Mouse (Mus musculus) MEL-GATA-1-ER (cell line): ENCODE results near the gene Fgf4.

Experiments
- DNase-seq: peaks from one replicate; pipeline ENCODE4 v3.0.0-alpha.2; 2012; ENCODE audit warnings: low read depth; ENCODE audit errors: extremely low read depth

Fgf4 gene

DNA sequence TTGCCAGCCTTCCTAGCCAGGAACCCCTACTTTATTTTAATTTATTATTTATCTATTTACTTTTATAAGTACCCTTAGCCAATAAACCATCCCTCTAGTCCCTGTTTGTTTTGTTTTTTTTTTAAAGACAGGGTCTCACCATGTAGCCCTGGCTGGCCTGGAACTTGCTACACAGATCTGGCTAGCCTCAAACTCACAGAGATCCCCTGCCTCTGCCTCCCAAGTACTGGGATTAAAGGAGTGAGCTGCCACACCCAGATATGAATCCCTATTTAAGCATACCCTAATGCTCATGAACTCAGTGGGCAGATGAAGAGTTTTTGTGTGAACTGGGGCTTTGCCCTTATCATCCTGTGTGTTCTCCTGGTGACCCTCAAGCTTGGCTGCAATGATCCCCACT lies at the start of gene Fgf4:
Gene Fgf4 (plus strand): TSS at position 301 of the 400 bp plus-strand sequence.
- DNase-seq = no peak

DNA sequence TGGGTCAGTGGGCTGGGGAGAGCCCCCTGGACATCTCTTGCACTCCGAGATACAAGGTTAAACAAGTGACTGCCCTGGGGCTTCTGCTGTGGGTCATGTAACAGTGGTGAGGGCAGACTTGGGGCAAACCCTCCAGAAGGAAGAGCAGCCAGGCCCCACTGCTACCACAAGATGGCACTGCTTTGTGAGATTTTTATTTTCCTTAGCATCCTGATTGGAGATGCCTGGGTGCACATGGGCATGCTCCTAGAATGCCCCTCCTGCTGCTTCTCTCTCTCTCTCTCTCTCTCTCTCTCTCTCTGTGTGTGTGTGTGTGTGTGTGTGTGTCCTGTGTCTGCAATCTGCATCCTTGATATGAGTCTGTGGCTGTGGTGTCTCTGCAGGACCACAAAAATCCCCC lies 48.7 kb upstream of the Fgf4 start:
- DNase-seq = no peak

DNA sequence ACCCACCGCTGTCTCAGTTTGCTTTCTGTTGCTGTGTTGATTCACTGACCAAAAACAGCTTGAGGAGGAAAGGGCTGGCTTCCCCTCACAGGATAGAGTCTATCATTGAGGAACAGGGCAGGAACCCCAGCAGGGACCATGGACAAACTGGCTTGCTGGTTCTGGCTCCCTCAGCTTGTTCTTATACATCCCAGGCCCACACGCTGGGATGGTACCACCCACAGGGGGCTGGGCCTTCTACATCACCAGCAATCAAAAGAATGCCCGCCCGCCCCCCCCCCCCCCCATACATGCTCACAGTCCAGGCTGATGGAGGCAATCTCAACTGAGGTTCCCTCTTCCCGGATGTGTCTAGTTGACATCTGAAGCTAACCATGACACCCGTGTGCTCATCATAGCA lies 40.1 kb upstream of the Fgf4 start:
- no peak for DNase-seq

DNA sequence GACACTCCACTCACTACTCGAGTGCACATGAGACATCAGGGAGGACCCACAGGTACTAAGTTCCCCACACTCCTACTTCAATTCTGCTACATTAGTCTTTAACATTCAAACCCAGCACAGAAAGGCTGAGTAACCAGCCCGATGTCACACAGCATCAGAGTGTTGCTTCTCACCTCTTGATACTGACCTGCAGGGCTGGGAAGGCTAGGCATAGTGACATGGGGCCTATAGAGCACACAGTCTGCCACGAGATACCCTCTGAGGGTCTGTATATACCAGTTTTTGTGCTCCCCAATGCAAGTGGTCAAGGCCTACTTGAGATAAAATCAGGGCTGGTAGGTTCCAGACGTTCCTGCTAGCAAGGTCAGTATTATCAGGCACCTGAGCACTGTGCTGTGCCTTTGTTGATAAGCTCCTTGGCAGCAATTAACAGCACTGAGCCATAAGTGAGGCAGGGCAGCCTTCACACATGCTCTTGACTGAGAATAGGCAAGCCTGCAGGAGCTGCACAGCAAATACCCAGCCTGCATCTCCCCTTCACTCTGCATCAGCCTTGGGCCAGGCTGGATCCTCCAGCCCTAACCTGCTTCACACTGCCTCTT lies 39.1 kb upstream of the Fgf4 start:
- DNase-seq = no peak

DNA sequence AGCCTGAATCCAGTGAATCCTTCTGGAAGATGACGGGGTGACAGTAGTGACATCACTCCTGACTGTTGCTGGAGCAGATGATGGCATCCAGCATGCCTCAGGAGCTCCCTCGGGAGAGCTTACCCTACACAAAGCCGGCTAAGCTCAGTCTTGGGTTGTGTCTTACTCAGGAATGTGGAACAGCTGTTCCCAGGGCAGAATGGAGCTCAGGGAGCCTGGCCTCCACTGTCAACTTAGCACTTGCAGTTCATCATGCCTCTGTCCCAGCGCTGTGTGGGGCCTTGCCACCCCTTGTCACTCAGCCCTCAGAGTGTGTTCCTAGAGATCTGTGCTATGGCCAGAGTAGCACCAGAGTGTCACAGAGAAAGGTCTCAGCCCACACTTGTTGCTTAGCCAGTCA lies 35.6 kb upstream of the Fgf4 start:
- DNase-seq = no peak

DNA sequence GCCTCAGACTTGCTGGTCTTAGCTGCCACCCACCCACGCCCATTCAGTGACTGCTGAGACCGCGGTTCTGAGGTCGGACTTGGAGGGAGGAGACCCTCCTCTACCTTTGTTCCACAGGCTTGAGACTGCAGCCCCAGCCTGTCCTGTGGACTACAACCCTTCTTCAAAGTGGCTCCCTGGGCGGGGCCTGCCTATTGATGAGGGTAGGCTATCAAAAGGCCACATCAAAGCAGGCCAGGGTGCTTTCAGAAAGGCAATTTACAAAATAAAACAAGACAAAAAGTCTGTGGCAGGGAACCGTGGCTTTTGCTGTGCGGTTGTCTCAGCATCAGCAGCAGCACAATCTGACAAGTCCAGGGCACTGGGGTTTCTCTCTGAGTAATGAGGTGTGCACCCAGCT lies 25.3 kb upstream of the Fgf4 start:
- no peak for DNase-seq

DNA sequence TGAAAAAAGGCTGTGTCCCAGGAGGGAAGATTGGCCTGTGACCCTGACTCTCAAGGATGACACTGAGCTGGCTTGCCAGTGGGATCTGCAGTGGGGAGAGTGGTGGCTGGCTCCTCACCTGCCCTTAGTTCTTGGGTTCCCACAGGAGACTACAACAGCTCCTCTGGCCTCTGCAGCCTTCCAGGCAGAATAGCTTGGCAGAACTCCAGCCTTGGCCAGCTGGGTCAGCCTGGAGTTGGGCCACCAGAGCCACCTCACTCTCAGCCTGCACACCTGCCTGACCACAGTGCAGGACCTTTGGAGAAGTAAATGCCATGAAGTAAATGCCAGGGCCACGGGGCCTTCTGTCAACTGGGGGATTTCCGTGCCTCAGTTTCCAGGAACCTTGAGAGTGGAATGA lies 23.2 kb upstream of the Fgf4 start:
- no peak for DNase-seq

DNA sequence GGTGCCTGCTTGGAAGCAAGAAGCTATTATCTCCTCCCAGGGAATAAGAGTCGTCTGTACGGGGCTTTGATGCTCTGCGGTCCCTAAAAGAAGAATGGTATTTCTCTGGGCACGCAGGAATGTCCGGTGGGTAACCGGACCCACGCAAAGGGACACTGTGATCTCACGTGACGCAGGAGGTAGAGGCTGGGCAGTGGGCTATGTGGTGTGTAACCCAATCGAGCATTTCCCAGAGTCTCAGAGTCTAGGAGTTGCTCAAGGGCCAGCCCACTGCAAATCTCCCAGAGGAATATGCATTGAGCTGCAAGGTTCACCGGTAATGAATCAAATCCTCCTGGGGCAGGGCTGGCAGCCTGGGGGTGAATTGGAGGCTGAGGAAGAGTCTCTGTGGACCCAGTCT lies 18.8 kb upstream of the Fgf4 start:
- DNase-seq = no peak

DNA sequence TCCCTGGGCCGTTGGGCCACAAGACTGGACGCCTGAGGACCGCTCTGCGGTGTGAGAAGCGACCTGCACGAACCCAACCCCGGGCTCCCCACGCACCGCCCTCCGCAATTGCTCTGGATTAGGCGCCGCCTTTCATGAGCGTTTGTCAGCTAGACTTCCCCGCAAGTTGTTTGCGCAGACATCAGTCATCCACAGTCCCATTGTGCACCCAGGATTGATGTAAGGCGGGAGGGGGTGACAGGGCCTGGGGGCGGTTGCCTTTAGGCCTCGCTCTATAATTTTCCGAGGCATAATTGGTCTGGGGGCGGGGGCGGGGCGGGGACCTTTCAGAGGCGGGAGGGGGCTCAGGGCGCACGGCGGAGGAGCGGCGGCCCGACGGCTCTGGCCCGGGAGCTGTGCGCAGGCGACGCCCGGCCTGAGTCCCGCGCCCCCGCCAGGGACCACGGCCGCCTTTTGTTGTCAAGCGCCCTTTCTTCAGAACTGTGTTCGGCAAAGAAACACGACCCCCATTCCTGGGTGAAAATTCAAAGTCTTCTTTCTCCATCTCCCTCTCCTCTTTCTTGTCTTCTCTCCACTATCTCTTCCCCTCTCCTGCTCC lies 9.2 kb upstream of the Fgf4 start, which contains the start of gene Fgf3:
Gene Fgf3 (plus strand): TSS at position 193 of the 598 bp plus-strand sequence.
- DNase-seq = no peak

DNA sequence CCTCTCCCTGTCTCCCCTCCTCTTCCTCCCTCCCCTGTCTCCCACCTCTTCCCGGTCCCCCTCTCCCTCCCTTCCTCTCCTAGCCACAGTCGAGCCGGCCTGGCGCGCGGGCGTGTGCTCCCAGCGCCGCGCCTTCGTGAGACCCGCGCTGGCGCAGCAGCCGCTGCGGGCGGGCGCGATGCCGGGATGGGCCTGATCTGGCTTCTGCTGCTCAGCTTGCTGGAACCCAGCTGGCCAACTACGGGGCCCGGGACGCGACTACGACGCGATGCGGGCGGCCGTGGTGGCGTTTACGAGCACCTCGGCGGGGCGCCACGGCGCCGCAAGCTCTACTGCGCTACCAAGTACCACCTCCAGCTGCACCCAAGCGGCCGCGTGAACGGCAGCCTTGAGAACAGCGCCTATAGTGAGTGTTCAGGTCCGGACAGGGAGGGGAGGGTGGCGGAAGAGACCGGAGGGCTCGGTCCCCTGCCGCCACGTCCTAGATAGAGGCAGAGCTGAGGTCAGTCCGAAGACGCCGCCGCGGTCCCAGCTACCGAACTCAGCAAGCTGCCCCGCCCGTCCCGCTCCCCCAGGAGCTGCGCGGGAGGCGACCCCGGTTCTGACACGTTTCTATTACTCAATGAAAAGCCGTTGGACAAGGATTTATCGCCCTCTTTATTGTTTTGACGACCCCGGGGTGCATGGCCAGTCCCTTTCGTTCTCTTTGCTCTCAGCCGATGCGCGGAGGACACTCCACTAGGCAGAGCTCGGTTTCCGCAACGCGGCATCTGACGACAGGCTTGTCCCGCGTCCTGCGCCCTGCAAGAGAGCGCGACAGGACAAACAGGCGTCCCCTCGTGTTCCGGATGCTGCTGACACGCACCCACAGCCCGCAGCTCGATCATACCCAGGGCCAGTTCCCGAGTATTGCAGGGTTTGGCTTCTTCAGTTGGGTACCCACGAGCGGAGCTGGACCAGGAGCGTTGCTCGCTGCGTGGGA lies 8.4 kb upstream of the Fgf4 start:
- DNase-seq = no peak

DNA sequence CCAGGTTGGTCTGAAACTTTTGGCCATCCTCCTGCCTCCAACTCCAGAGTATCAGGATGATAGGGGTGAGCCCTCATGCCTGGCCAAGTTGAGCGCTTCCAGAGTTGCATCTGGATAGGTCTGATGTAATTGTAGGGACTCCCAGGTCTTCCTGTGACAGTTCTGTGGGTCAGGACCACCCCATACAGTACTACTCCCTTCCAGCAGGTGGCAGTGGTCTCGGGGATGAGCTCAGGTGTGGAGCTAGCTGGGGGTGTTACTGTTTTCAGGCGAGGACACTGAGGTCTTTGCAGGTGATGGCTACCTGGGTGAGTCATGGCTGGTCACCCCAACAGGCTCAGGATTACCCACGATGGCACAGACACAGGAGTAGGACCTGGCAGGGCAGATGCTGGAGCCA lies 1.0 kb upstream of the Fgf4 start:
- no peak for DNase-seq

DNA sequence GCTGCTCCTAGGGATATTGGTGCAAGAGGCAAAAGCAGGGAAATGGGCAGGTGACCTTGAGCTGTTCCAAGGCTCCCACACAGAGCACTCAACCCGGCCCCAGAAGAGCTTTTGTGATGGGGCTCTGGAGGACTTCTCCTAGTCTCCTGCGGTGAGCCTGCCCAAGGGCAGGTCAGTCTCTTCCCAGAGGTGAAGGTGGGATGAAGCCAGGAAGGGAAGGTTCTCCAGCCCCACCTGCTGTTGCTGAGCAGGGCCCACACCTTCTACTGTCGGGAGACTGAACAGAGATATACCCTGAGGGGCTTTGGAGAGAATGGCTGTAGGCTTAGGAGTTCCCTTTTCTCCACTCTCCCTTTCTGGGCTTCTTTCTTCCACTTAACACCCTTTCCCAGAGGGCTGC lies 4.2 kb downstream of the Fgf4 start:
- no peak for DNase-seq

DNA sequence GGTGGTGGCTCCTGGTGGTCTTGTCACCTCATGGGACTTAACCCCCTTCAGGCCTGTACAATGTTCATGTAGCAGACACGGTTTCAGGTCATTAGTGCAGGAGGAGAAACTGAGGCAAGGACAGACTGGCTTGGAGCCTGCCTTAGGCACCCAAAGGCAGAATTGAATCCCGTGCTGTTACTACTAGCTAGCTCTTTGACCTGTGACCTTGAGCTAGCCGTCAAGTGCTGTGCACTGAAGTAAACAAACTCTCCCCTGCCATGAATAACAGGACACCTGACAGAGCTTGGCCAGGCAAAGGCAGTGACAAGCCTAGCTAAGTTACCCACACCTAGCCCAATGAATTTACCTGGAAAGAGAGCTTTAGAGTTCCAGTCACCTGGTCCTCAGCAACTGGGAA lies 7.8 kb downstream of the Fgf4 start:
- DNase-seq = no peak

DNA sequence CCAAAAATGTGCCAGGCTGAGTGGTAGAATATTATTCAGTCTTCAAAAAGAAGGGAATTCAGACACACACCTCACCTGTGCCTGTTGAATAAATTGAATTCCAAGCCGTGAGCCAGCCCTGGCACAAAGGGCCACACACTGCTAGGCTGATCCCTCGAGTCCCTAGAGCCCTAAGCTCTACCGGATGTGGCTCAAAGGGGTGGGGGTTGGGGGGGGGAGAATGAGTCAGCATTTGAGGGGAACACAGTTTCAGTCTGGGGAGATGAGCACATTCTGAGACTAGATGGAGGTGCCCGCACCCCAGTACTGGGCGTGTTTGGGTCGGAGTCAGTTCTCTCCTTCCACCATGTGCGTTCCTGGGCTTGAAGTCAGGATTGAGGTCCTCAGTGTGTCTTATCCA lies 10.0 kb downstream of the Fgf4 start:
- no peak for DNase-seq

DNA sequence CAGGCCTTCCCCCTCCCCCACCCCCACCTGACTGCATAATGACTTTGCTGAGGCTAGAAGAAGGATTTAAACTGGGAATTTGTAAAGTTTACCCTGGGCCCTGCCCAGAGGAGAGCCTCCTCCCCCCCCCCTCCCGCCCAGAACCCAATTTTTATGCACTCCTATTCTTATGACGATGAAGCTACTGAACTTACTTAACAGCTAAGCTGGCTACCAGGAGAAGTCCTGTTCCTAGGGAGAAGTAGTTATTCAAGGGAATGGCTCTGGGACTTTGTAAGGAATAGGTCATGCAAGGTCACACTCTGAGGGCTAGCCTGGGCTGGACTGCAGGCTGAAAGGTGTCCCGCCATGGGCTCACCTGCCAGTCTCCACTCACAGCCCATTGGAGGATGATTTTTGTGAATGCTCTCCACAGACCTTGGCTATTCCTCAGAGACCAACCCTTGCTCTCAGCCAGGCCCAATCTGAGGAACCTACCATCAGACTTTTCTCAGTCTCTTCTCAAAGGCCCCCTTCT lies 10.7 kb downstream of the Fgf4 start:
- DNase-seq = no peak

DNA sequence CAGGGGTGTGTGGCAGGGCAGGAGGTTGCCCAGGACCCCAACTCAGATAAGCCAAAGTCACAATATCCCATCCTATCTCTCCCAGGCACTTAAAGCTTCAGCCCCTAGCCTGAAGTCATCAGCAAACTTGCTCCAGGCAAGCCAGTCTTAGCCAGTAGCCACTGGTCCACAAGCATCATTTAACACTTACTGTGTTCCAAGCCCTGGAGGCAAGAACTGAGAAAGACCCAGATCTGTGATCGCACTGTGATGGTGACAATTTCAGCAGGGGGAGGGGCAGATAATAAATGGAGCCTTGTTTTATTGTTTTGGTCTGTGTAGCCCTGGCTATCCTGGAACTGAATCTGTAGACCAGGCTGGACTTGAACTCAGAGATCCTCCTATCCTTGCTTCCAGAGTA lies 11.5 kb downstream of the Fgf4 start:
- no peak for DNase-seq

DNA sequence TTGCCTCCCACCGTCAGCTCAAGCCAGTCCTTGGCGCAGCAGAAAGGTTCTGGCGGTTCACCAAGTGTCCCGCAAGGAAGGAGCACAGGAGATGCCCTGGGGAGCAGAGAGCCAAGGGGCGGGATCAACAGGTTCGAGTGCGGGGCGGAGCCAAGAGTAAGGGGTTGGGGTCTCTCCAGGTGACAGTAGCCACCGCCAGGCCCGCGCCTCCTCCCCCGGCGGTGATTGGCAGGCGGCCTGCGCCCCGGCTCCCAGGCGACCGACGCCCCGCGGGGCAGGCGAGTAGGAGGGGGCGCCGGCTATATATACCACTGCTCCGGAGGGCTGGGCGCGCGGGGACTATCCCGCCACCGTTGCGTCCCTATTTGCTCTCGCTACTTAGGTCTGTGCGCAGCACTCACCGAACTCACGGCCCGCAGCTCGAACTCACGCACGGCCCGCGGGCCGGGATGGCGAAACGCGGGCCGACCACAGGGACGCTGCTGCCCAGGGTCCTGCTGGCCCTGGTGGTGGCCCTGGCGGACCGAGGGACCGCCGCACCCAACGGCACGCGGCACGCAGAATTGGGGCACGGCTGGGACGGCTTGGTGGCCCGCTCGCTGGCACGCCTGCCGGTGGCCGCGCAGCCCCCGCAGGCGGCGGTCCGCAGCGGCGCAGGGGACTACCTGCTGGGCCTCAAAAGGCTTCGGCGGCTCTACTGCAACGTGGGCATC lies 14.0 kb downstream of the Fgf4 start:
- no peak for DNase-seq

DNA sequence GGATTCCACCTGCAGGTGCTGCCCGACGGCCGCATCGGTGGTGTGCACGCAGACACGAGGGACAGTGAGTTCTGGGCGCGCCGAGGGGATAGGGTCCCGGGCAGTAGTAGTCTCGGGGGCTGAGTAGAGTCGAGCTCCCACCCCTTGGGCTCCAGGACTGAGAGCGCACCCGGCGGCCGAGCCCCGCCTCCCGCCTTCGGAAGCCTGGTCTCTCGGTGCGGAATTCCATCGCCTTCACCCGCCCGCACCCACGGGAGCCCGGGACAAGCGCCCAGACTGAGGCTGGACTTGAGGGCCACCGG lies 14.6 kb downstream of the Fgf4 start:
- no peak for DNase-seq

DNA sequence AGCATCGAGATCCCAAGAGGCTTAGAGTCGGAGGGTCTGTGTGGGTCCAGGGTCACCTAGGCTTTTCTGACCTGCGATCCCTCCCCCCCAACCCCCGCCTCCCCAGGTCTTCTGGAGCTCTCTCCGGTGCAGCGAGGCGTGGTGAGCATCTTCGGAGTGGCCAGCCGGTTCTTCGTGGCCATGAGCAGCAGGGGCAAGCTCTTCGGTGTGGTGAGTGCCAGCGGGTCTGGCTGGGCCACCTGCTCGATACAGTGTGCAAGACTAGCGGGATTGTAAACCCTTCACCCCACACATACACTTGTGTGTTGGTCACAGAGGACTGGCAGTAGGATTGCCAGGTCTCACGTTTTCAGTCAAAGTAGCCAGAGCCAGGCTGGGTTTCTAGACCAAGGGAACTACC lies 15.0 kb downstream of the Fgf4 start:
- DNase-seq = no peak

DNA sequence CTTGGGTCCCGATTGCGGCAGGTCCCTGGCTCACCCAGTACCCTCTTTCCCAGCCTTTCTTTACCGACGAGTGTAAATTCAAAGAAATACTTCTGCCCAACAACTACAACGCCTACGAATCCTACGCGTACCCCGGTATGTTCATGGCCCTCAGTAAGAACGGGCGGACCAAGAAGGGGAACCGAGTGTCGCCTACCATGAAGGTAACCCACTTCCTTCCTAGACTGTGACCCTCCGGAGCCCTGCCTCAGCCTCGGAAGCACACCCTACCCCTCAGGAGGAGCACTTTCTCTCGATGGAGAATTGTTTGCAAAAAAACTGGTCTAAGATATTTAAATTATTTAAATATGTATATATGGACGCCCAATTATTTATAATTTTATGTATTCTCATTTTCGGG lies 15.5 kb downstream of the Fgf4 start:
- no peak for DNase-seq

DNA sequence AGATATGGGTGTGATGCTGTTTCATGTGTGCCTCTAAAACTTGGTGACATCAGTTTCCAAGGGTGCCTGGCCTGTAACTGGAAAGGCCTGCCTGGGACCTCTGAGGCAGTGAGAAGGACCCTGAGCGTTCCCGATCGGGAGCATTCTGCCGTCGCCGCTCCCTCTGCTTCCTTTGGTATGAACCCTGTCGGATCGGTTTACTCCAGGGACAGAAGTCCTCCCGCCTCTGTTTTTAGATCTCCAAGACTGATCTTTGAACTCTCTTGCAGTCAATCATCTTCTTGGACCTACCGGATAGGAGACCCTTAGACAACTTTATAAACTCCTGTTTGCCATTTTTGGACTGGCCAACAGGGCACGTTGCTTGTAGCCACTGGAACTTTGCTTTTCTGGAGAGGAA lies 16.0 kb downstream of the Fgf4 start:
- no peak for DNase-seq

DNA sequence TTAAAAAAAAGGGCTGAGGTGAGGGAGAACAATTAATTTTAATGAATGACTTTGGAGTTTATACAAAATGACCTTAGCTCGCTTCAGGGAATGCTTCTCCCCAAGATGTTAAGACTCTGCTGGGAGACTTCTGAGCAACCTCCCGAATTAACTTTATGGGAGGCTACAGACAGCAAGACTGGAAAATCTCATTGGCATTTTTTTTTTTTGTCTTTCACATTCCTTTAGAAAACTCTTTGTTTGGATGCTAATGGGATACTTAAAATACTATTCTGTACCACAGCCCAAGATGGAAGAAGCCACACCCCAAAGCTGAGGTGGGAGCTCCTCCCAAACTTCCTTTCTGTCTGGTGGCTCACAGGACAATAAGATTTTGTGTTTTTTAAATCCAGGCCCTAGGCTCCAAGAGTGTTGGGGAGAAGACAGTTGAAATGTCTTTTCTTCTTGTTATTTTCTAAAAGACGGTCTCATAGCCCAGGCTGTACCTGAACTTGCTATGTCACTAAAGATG lies 17.0 kb downstream of the Fgf4 start:
- no peak for DNase-seq
